Mouse (Mus musculus) embryonic facial prominence, embryonic 12.5 days (tissue): Measurements from ENCODE around the gene Cyth1. TPM values are rescaled to one million over a fixed set of nuclear protein-coding genes. Genes with fewer than 3 reads are reported as not detected.

Experiments
- ATAC-seq: fragments of 200-750 bp; cut with Nextera tagmentation; 2 replicates; pipeline ENCODE4 v1.8.0; 2017; ENCODE audit not compliant: insufficient number of reproducible peaks, insufficient read depth, low FRiP score, low TSS enrichment
- H3K27ac ChIP-seq: fragments of 300-500 bp; sonication (generic); 2 replicates; pipeline ENCODE4 v1.5.1; 2016; ENCODE audit warnings: mild to moderate bottlenecking
- H3K27me3 ChIP-seq: fragments of 300-500 bp; sonication (generic); 2 replicates; pipeline ENCODE4 v1.6.1; 2016; ENCODE audit warnings: mild to moderate bottlenecking, moderate library complexity
- H3K36me3 ChIP-seq: fragments of 300-500 bp; sonication (generic); 2 replicates; pipeline ENCODE4 v1.6.1; 2016; ENCODE audit warnings: mild to moderate bottlenecking
- H3K4me1 ChIP-seq: fragments of 300-500 bp; sonication (generic); 2 replicates; pipeline ENCODE4 v1.6.1; 2016
- H3K4me2 ChIP-seq: fragments of 300-500 bp; sonication (generic); replicated peaks from 2 replicates; pipeline ENCODE4 v1.6.1; 2016; ENCODE audit warnings: mild to moderate bottlenecking, moderate library complexity
- H3K4me3 ChIP-seq: fragments of 300-500 bp; sonication (generic); 2 replicates; pipeline ENCODE4 v1.5.1; 2016; ENCODE audit warnings: mild to moderate bottlenecking
- H3K9ac ChIP-seq: fragments of 300-500 bp; sonication (generic); 2 replicates; pipeline ENCODE4 v1.6.1; 2016; ENCODE audit warnings: mild to moderate bottlenecking, moderate library complexity
- H3K9me3 ChIP-seq: fragments of 300-500 bp; sonication (generic); 2 replicates; pipeline ENCODE4 v1.6.1; 2016; ENCODE audit warnings: mild to moderate bottlenecking, moderate library complexity
- WGBS: fragments of 180-500 bp; shearing (Covaris S2); methylation state at CpG from one replicate; pipeline ENCODE4 v1.1.7; 2016; 5-methylcytosine and 5-hydroxymethylcytosine counted together
- polyA plus RNA-seq: library from polyadenylated mRNA; unstranded; fragments of >200 nt; fragmentation: Nextera tagmentation; extraction: Ambion mirVana; gene quantifications from 2 replicates; pipeline ENCODE4 v1.2.1, GENCODE M21; 2016

Cyth1 gene
- polyA plus RNA-seq, 1 experiment from 2014 or later, result 20.4 TPM

GRCm38 (mm10) chr11:118219066-118219465 lies 29.3 kb downstream of the Cyth1 start:
- Histone ChIP-seq H3K27me3 (no peaks in the 10 kb centered on the region), H3K9me3 (no peaks in the 10 kb centered on the region), H3K9ac (no peak overlapping the region), H3K36me3 (no peaks in the 10 kb centered on the region), H3K4me1 (peaks cover 13% of the 10 kb centered on the region; the same call in 1 of the 2 replicates), H3K4me2 (no peak overlapping the region), H3K4me3 (no peak overlapping the region), H3K27ac (no peak overlapping the region)
- 84% methylated on average over 4 of the region's 4 CpGs for WGBS
- ATAC-seq, result no peak

GRCm38 (mm10) chr11:118216468-118216867 lies 31.9 kb downstream of the Cyth1 start:
- H3K4me2 ChIP-seq, result no peak overlapping the region
- H3K4me3 ChIP-seq, result no peak overlapping the region
- 81% methylated on average over 6 of the region's 6 CpGs for WGBS
- no peaks in the 10 kb centered on the region for H3K9me3 ChIP-seq
- no peak overlapping the region for H3K9ac ChIP-seq
- H3K27ac ChIP-seq, result 0 out of 2 replicates have a peak overlapping the region, but pooled peaks have one; percentile 7
- H3K36me3 ChIP-seq, result no peaks in the 10 kb centered on the region
- peaks cover 23% of the 10 kb centered on the region for H3K4me1 ChIP-seq
- no peak for ATAC-seq
- H3K27me3 ChIP-seq, result no peaks in the 10 kb centered on the region

GRCm38 (mm10) chr11:118215928-118216458 lies 32.4 kb downstream of the Cyth1 start:
- no peak overlapping the region for H3K9ac ChIP-seq
- H3K9me3 ChIP-seq, result no peaks in the 10 kb centered on the region
- H3K27me3 ChIP-seq, result no peaks in the 10 kb centered on the region
- 68% methylated on average over 5 of the region's 5 CpGs for WGBS
- no peaks in the 10 kb centered on the region for H3K36me3 ChIP-seq
- H3K4me2 ChIP-seq, result no peak overlapping the region
- ATAC-seq, result no peak
- 0 out of 2 replicates have a peak overlapping the region, but pooled peaks have one; percentile 7 for H3K27ac ChIP-seq
- peaks cover 24% of the 10 kb centered on the region for H3K4me1 ChIP-seq
- no peak overlapping the region for H3K4me3 ChIP-seq

GRCm38 (mm10) chr11:118212636-118213112 lies 35.7 kb downstream of the Cyth1 start:
- Histone ChIP-seq H3K36me3 (no peaks in the 10 kb centered on the region), H3K4me3 (no peak overlapping the region), H3K27ac (no peak overlapping the region), H3K4me2 (no peak overlapping the region), H3K4me1 (peaks cover 44% of the 10 kb centered on the region), H3K9ac (no peak overlapping the region), H3K27me3 (no peaks in the 10 kb centered on the region), H3K9me3 (no peaks in the 10 kb centered on the region)
- ATAC-seq, result no peak
- 74% methylated on average over 7 of the region's 7 CpGs for WGBS

GRCm38 (mm10) chr11:118211749-118212635 lies 36.4 kb downstream of the Cyth1 start:
- WGBS, result 45% methylated on average over 10 of the region's 10 CpGs
- no peak overlapping the region for H3K4me2 ChIP-seq
- no peak overlapping the region for H3K27ac ChIP-seq
- ATAC-seq, result no peak
- H3K36me3 ChIP-seq, result no peaks in the 10 kb centered on the region
- H3K4me1 ChIP-seq, result peaks cover 44% of the 10 kb centered on the region
- H3K9me3 ChIP-seq, result no peaks in the 10 kb centered on the region
- no peak overlapping the region for H3K9ac ChIP-seq
- H3K27me3 ChIP-seq, result no peaks in the 10 kb centered on the region
- H3K4me3 ChIP-seq, result no peak overlapping the region

- H3K9ac ChIP-seq, result no peak overlapping the region
- H3K27ac ChIP-seq, result no peak overlapping the region
- H3K4me2 ChIP-seq, result no peak overlapping the region
- no peaks in the 10 kb centered on the region for H3K36me3 ChIP-seq
- H3K9me3 ChIP-seq, result no peaks in the 10 kb centered on the region
- ATAC-seq, result no peak
- peaks cover 37% of the 10 kb centered on the region for H3K4me1 ChIP-seq
- H3K4me3 ChIP-seq, result no peak overlapping the region
- 85% methylated on average over 5 of the region's 5 CpGs for WGBS
- no peaks in the 10 kb centered on the region for H3K27me3 ChIP-seq
Observed at GRCm38 (mm10) chr11:118210962-118211361, 37.4 kb downstream of the Cyth1 start.

GRCm38 (mm10) chr11:118210116-118210515 lies 38.3 kb downstream of the Cyth1 start:
- Histone ChIP-seq H3K36me3 (no peaks in the 10 kb centered on the region), H3K27ac (no peak overlapping the region), H3K4me1 (peaks cover 37% of the 10 kb centered on the region), H3K4me2 (no peak overlapping the region), H3K9ac (no peak overlapping the region; the same call in 1 of the 2 replicates), H3K4me3 (no peak overlapping the region), H3K9me3 (no peaks in the 10 kb centered on the region), H3K27me3 (no peaks in the 10 kb centered on the region)
- no peak for ATAC-seq
- WGBS, result 86% methylated on average over 4 of the region's 4 CpGs

GRCm38 (mm10) chr11:118209376-118209775 lies 39.0 kb downstream of the Cyth1 start:
- Histone ChIP-seq H3K36me3 (no peaks in the 10 kb centered on the region), H3K27me3 (no peaks in the 10 kb centered on the region), H3K9ac (0 out of 2 replicates have a peak overlapping the region, but pooled peaks have one; percentile 15), H3K4me2 (no peak overlapping the region), H3K4me3 (no peak overlapping the region), H3K9me3 (no peaks in the 10 kb centered on the region), H3K4me1 (peaks cover 37% of the 10 kb centered on the region), H3K27ac (peak overlapping the region; percentile 71; the same call in 1 of the 2 replicates)
- 57% methylated on average over 3 of the region's 3 CpGs for WGBS
- ATAC-seq, result no peak

GRCm38 (mm10) chr11:118208672-118209272 lies 39.6 kb downstream of the Cyth1 start:
- WGBS, result 18% methylated on average over 8 of the region's 8 CpGs
- ATAC-seq, result no peak

GRCm38 (mm10) chr11:118207424-118208033 lies 40.9 kb downstream of the Cyth1 start:
- WGBS, result 80% methylated on average over 3 of the region's 3 CpGs
- Histone ChIP-seq H3K4me2 (no peak overlapping the region), H3K4me1 (peaks cover 45% of the 10 kb centered on the region), H3K9ac (no peak overlapping the region), H3K27ac (no peak overlapping the region), H3K27me3 (no peaks in the 10 kb centered on the region), H3K4me3 (no peak overlapping the region), H3K36me3 (no peaks in the 10 kb centered on the region), H3K9me3 (no peaks in the 10 kb centered on the region)
- no peak for ATAC-seq

More at GRCm38 (mm10) chr11:118208672-118209272, 39.6 kb downstream of the Cyth1 start:
- Histone ChIP-seq H3K9me3 (no peaks in the 10 kb centered on the region), H3K36me3 (no peaks in the 10 kb centered on the region), H3K27ac (peak overlapping the region; percentile 71), H3K4me1 (peaks cover 38% of the 10 kb centered on the region), H3K27me3 (no peaks in the 10 kb centered on the region), H3K4me2 (no peak overlapping the region), H3K4me3 (no peak overlapping the region), H3K9ac (no peak overlapping the region)

- Histone ChIP-seq H3K9me3 (no peaks in the 10 kb centered on the region), H3K27ac (no peak overlapping the region), H3K27me3 (no peaks in the 10 kb centered on the region), H3K4me3 (no peak overlapping the region), H3K4me1 (peaks cover 46% of the 10 kb centered on the region), H3K36me3 (no peaks in the 10 kb centered on the region), H3K4me2 (no peak overlapping the region), H3K9ac (no peak overlapping the region)
- ATAC-seq, result no peak
- 84% methylated on average over 3 of the region's 3 CpGs for WGBS
Observed at GRCm38 (mm10) chr11:118206267-118206666, 42.1 kb downstream of the Cyth1 start.
